Mouse (Mus musculus) MEL (cell line): ENCODE data around the gene Rtn1.

ENCODE experiments used
- CTCF ChIP-seq, 3 experiments: IDR thresholded peaks in 2 of 3; conservative IDR thresholded peaks in 1 of 3; 2 replicates each; pipeline ENCODE4 v1.5.1; 2011 to 2012; ENCODE audit warnings: low read length in 3 of 3, low read depth in 2 of 3, mild to moderate bottlenecking in 2 of 3, improper control_type of control experiment in 1 of 3, inconsistent platforms in 1 of 3, mixed read lengths in 1 of 3, moderate library complexity in 1 of 3; ENCODE audit not compliant: control insufficient read depth in 1 of 3, insufficient read depth in 1 of 3, poor library complexity in 1 of 3, severe bottlenecking in 1 of 3
- EP300 ChIP-seq, 2 experiments: IDR thresholded peaks; 2 replicates each; pipeline ENCODE4 v1.6.1; 2011; ENCODE audit warnings: improper control_type of control experiment in 2 of 2, low read length in 2 of 2, low read depth in 1 of 2, mild to moderate bottlenecking in 1 of 2
- HCFC1 ChIP-seq: IDR thresholded peaks from 2 replicates; pipeline ENCODE4 v1.6.1; 2012; ENCODE audit warnings: low read depth, mild to moderate bottlenecking, inconsistent platforms, low read length, improper control_type of control experiment, moderate library complexity
- KAT2A ChIP-seq: conservative IDR thresholded peaks from 2 replicates; pipeline ENCODE4 v1.6.1; 2012; ENCODE audit warnings: low read depth, low read length, improper control_type of control experiment, inconsistent platforms
- MAZ ChIP-seq: IDR thresholded peaks from 2 replicates; pipeline ENCODE4 v1.6.1; 2012; ENCODE audit warnings: low read depth, mild to moderate bottlenecking, inconsistent platforms, low read length, improper control_type of control experiment
- MXI1 ChIP-seq: IDR thresholded peaks from 2 replicates; pipeline ENCODE4 v1.6.1; 2011; ENCODE audit warnings: mild to moderate bottlenecking, low read depth, low read length, improper control_type of control experiment
- NELFE ChIP-seq: IDR thresholded peaks from 2 replicates; pipeline ENCODE4 v1.6.1; 2011; ENCODE audit warnings: low read depth, low read length, improper control_type of control experiment
- POLR2A ChIP-seq, 2 experiments: IDR thresholded peaks; 2 replicates each; pipeline ENCODE4 v1.6.1; 2011 to 2012; ENCODE audit warnings: low read length in 2 of 2, mild to moderate bottlenecking in 2 of 2, control low read depth in 1 of 2, improper control_type of control experiment in 1 of 2, low read depth in 1 of 2, moderate library complexity in 1 of 2; ENCODE audit not compliant: control insufficient read depth in 1 of 2, insufficient read depth in 1 of 2, poor library complexity in 1 of 2
- RAD21 ChIP-seq: IDR thresholded peaks from 2 replicates; pipeline ENCODE4 v1.6.1; 2011; ENCODE audit warnings: mild to moderate bottlenecking, low read depth, low read length, improper control_type of control experiment
- UBTF ChIP-seq: IDR thresholded peaks from 2 replicates; pipeline ENCODE4 v1.6.1; 2012; ENCODE audit warnings: low read depth, mild to moderate bottlenecking, inconsistent platforms, low read length, improper control_type of control experiment, moderate library complexity, borderline replicate concordance; ENCODE audit not compliant: insufficient read depth
- ZC3H11A ChIP-seq: IDR thresholded peaks from 2 replicates; pipeline ENCODE4 v1.6.1; 2012; ENCODE audit warnings: low read depth, mild to moderate bottlenecking, inconsistent platforms, low read length, improper control_type of control experiment

- no peak for TF ChIP-seq CTCF (IDR thresholded peaks at IDR 0.05 in 2 of 3, conservative IDR thresholded peaks at IDR 0.05 in 1 of 3; ENCODE audit: control insufficient read depth in 1 of 3, insufficient read depth in 1 of 3, low read depth in 2 of 3, low read length in 3 of 3, poor library complexity in 1 of 3, severe bottlenecking in 1 of 3)
- no peak for TF ChIP-seq POLR2A (IDR thresholded peaks at IDR 0.05; ENCODE audit: control insufficient read depth in 1 of 2, insufficient read depth in 1 of 2, low read depth in 1 of 2, low read length in 2 of 2, poor library complexity in 1 of 2)
- TF ChIP-seq EP300 (IDR thresholded peaks at IDR 0.05; ENCODE audit: low read depth in 1 of 2, low read length in 2 of 2), result no peak
- no peak for TF ChIP-seq UBTF
- no peak for TF ChIP-seq MAZ
- no peak for TF ChIP-seq NELFE
- no peak for TF ChIP-seq RAD21
- TF ChIP-seq MXI1, result no peak
- no peak for TF ChIP-seq HCFC1
- no peak for TF ChIP-seq KAT2A
- TF ChIP-seq ZC3H11A, result no peak
These were observed 32.5 kb downstream of the Rtn1 start for GRCm38 (mm10) chr12:72376309-72376708.
